Mouse (Mus musculus) gastrocnemius, adult 2 months (tissue): ENCODE data around the gene Sirt6. TPM values are rescaled to one million over a fixed set of nuclear protein-coding genes. Genes with fewer than 3 reads are reported as not detected.

Experiments
- DNase-seq: peaks from one replicate; pipeline ENCODE4 v3.0.0; 2022
- H3K27ac ChIP-seq: fragments of 200-600 bp; 2 replicates; pipeline ENCODE4 v1.8.1; 2022; ENCODE audit warnings: mild to moderate bottlenecking
- H3K4me3 ChIP-seq: fragments of 200-600 bp; 2 replicates; pipeline ENCODE4 v1.8.1; 2022; ENCODE audit warnings: mild to moderate bottlenecking, moderate library complexity
- CTCF ChIP-seq: fragments of 200-600 bp; IDR thresholded peaks from 2 replicates; pipeline ENCODE4 v1.8.1; 2022; ENCODE audit warnings: antibody characterized with exemption, mild to moderate bottlenecking, moderate library complexity
- intact Hi-C: fragments of 180-260 bp; cut with DNase I; formaldehyde crosslinking; loops from one replicate; pipeline ENCODE4 v1.15.1; 2025
- total RNA-seq, 2 experiments: library from RNA; stranded (reverse); gene quantifications; 2 replicates each; pipeline ENCODE4 v1.2.3; 2021

Sirt6 gene
- total RNA-seq, 2 experiments from 2014 or later: 4.7 to 5.6 TPM

DNA sequence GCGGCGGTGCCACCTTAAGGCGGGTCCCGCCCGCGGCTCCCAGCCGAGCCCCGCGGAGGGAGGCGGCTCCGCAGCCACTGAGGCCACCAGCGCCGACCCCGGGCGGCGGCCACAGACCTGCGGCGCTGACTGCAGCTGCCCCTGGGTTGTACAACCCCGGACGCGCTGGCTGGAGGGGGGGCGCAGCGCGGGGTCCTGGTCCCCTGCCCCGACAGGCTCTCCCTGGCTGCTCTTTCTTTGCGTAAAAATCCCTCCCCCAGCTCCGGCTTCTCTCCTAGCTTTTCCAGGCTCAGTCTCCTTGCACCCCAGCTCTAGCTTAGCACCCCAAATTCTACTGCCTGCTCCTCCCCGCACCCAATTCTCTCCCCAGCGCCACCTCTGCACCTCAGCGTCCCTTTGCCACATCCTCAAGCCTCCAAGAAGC lies 52.4 kb downstream of the Sirt6 start:
- intact Hi-C loops: loop anchor here (2.0 kb wide), 1 partner anchor 24 kb away; no protein-coding TSS in a partner anchor
- no peak for TF ChIP-seq CTCF
- Histone ChIP-seq H3K27ac (peak overlapping the region; percentile 88), H3K4me3 (peak overlapping the region; percentile 87)
- DNase-seq: peak; percentile 79

- Histone ChIP-seq H3K4me3 (peak within 1 kb of the TSS; percentile 87), H3K27ac (peak within 1 kb of the TSS; percentile 88)
- peak; percentile 21; the same call in 1 of the 2 replicates for TF ChIP-seq CTCF
- intact Hi-C loops: loop anchor here (2.0 kb wide), 1 partner anchor 24 kb away; no protein-coding TSS in a partner anchor
- no peak for DNase-seq
These were observed 53.2 kb downstream of the Sirt6 start, which contains the start of gene Tle2 for GRCm38 (mm10) chr10:81574081-81575056. TSS of gene Tle2 (plus strand) at chr10:81574561.

- intact Hi-C loops: no loop called here
- no peak for TF ChIP-seq CTCF
- Histone ChIP-seq H3K4me3 (peak overlapping the region; percentile 88), H3K27ac (peak overlapping the region; percentile 97)
- peak; percentile 79 for DNase-seq
These were observed 54.6 kb downstream of the Sirt6 start for GRCm38 (mm10) chr10:81572975-81573374.

DNA sequence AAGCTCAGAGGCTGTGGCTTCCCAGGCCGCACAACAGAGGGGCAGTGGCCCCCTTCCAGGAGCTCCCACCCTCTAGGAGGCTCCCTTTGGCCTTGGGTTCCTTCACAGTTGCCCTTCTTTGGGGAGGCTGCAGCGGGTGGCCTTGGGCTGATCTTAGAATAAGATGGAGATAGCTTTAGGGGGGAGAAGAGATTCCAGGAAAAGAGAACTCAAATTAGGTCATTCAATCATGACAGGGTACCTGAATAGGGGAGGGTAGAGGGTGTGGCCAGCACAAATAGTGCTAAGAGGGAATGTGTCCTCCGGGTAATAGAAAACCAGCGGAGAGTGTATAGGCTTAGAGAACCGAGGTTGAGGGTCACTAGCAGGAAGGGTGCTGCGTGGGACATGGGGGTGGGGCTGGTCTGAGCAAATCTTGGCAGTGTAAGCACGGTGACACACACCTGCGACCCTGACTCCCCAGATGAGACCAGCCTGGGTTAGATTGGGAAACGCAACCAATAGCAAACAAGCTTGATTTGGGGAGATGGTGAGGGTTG lies 55.4 kb downstream of the Sirt6 start:
- no peak for TF ChIP-seq CTCF
- Histone ChIP-seq H3K4me3 (peak overlapping the region; percentile 88), H3K27ac (peak overlapping the region; percentile 97)
- intact Hi-C loops: no loop called here
- DNase-seq: no peak

Other genes starting within 250 kb of the Sirt6 start
- 10 to 100 TPM; 14.0 to 18.8 TPM for gene Fzr1, start 249.3 kb downstream of the Sirt6 start, total RNA-seq
- 10 to 100 TPM; 38.1 to 39.8 TPM for gene Dohh, start 243.4 kb downstream of the Sirt6 start, total RNA-seq
- gene Gm48551, start 243.3 kb downstream of the Sirt6 start, total RNA-seq: 1 to 10 TPM in 1 of 2 experiments, under 1 TPM in 1; 0.87 to 2.8 TPM
- 1 to 10 TPM in 1 of 2 experiments, under 1 TPM in 1; 0.84 to 1.0 TPM for gene Gm48552, start 238.8 kb downstream of the Sirt6 start, total RNA-seq
- gene Smim24, start 234.7 kb downstream of the Sirt6 start, total RNA-seq: not detected
- gene Nfic, start 172.2 kb downstream of the Sirt6 start, total RNA-seq: 100 to 1,000 TPM; 207 to 215 TPM
- under 1 TPM in 1 of 2 experiments, not detected in 1; 0.17 TPM for gene Celf5, start 145.1 kb downstream of the Sirt6 start, total RNA-seq
- 10 to 100 TPM; 38.3 to 44.8 TPM for gene Ncln, start 131.4 kb downstream of the Sirt6 start, total RNA-seq
- 1 to 10 TPM in 1 of 2 experiments, under 1 TPM in 1; 0.97 to 1.2 TPM for gene S1pr4, start 127.7 kb downstream of the Sirt6 start, total RNA-seq
- gene Gna15, start 103.6 kb downstream of the Sirt6 start, total RNA-seq: under 1 TPM; 0.26 to 0.53 TPM
- gene Gna11, start 82.6 kb downstream of the Sirt6 start, total RNA-seq: 10 to 100 TPM; 25.7 to 30.3 TPM
- gene Aes, start 68.3 kb downstream of the Sirt6 start, total RNA-seq: 100 to 1,000 TPM; 847 to 871 TPM
- gene Tle2, start 53.2 kb downstream of the Sirt6 start, total RNA-seq: 1 to 10 TPM; 5.6 to 7.3 TPM
- 1 to 10 TPM; 5.6 to 6.7 TPM for gene Tle6, start 26.7 kb downstream of the Sirt6 start, total RNA-seq
- gene BC025920, start 21.5 kb downstream of the Sirt6 start, total RNA-seq: 1 to 10 TPM; 2.5 to 3.9 TPM
- 10 to 100 TPM in 1 of 2 experiments, 1 to 10 TPM in 1; 6.8 to 10.5 TPM for gene Ankrd24, start 743 bp upstream of the Sirt6 start, total RNA-seq
- 1 to 10 TPM; 1.8 TPM for gene Gm10778, start 21.3 kb upstream of the Sirt6 start, total RNA-seq
- gene Zfp433, start 77.0 kb upstream of the Sirt6 start, total RNA-seq: 1 to 10 TPM; 3.9 to 5.7 TPM
- gene Gm3055, start 143.4 kb upstream of the Sirt6 start, total RNA-seq: 1 to 10 TPM in 1 of 2 experiments, under 1 TPM in 1; 0.61 to 1.7 TPM
- 1 to 10 TPM in 1 of 2 experiments, under 1 TPM in 1; 0.89 to 1.0 TPM for gene Gm4767, start 184.4 kb upstream of the Sirt6 start, total RNA-seq
- 1 to 10 TPM; 2.0 to 2.9 TPM for gene Gm32687, start 236.1 kb upstream of the Sirt6 start, total RNA-seq